Mouse (Mus musculus): ENCODE results near the gene Slc22a21. TPM values are rescaled to one million over a fixed set of nuclear protein-coding genes. Genes with fewer than 3 reads are reported as not detected.

Slc22a21 gene
- polyA plus RNA-seq, 1 experiment from 2014 or later, result 5.2 TPM

DNA sequence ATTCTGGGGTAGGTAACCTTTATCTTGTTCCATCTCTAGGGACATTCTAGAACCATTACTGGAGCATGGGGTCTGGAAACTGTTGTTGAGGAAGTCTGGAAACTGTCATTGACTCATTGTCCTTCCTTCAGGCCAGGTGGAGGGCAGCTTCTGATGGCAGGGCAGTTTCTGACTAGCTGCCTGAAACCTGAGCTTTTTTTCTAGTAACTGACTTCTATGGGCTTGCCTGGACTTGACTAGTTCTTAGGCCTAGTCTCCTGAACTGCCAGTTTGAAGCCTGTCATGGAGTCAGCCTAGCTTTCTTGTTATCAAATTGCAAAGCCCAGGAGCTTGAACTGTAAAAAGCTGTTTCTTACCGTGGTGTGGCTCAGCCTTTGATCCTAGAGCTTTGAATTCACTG is 79.1 kb downstream of the Slc22a21 start:
- Histone ChIP-seq H3K4me2 (replicated peaks; ENCODE audit: low read depth, low read length) (no peak overlapping the region), H3K9me3 (ENCODE audit: control insufficient read depth, low read length) (no peaks in the 10 kb centered on the region), H3K27me3 (ENCODE audit: control insufficient read depth, insufficient read depth, low read length) (no peaks in the 10 kb centered on the region), H3K36me3 (ENCODE audit: control insufficient read depth, insufficient read depth, low read length) (no peaks in the 10 kb centered on the region), H3K4me3 (ENCODE audit: low read length) (no peak overlapping the region), H3K9ac (ENCODE audit: low read depth, low read length) (no peak overlapping the region), H3K4me1 (ENCODE audit: control insufficient read depth, insufficient read depth, low read length) (peaks cover 15% of the 10 kb centered on the region), H3K27ac (ENCODE audit: low read depth, low read length) (no peak overlapping the region)
- no peak for ATAC-seq (ENCODE audit: low FRiP score, low TSS enrichment)
- 46% methylated on average over 1 of the region's 1 CpGs for WGBS

DNA sequence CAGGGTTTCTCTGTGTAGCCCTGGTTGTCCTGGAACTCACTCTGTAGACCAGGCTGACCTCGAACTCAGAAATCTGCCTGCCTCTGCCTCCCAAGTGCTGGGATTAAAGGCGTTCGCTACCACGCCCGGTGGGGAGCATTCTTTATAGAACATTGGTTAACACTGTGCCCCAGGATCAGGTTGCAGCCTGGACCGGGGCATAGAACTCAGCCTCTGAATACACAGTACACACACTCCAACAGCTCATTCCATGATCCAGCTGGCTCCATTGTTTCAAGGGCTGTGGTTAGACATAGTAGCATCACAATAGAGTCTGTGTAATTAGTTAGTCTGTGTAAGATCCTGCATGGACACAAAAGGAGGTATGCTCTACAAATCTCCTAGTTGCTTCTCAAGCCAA is 80.2 kb downstream of the Slc22a21 start:
- WGBS, result 90% methylated on average over 6 of the region's 6 CpGs
- ATAC-seq (ENCODE audit: low FRiP score, low TSS enrichment), result no peak
- Histone ChIP-seq H3K36me3 (ENCODE audit: control insufficient read depth, insufficient read depth, low read length) (no peaks in the 10 kb centered on the region), H3K9me3 (ENCODE audit: control insufficient read depth, low read length) (no peaks in the 10 kb centered on the region), H3K4me3 (ENCODE audit: low read length) (no peak overlapping the region), H3K4me1 (ENCODE audit: control insufficient read depth, insufficient read depth, low read length) (peaks cover 15% of the 10 kb centered on the region), H3K4me2 (replicated peaks; ENCODE audit: low read depth, low read length) (no peak overlapping the region), H3K27me3 (ENCODE audit: control insufficient read depth, insufficient read depth, low read length) (no peaks in the 10 kb centered on the region), H3K27ac (ENCODE audit: low read depth, low read length) (no peak overlapping the region), H3K9ac (ENCODE audit: low read depth, low read length) (no peak overlapping the region)

Other genes starting within 250 kb of the Slc22a21 start
- 9.7 and 13.2 TPM in 2 replicates for gene Irf1, start 210.3 kb downstream of the Slc22a21 start, polyA plus RNA-seq (2014; fragmentation: Nextera tagmentation; extraction: Ambion mirVana)
- 0.44 TPM in 1 of 2 replicates, not detected in the other for gene Gm17334, start 207.1 kb downstream of the Slc22a21 start, polyA plus RNA-seq (2014; fragmentation: Nextera tagmentation; extraction: Ambion mirVana)
- 1.1 TPM in 2 replicates for gene Gm12216, start 121.1 kb downstream of the Slc22a21 start, polyA plus RNA-seq (2014; fragmentation: Nextera tagmentation; extraction: Ambion mirVana)
- gene Slc22a5, start 88.7 kb downstream of the Slc22a21 start, polyA plus RNA-seq (2014; fragmentation: Nextera tagmentation; extraction: Ambion mirVana), result 8.6 and 12.9 TPM in 2 replicates
- 0.99 and 1.4 TPM in 2 replicates for gene Slc22a4, start 47.8 kb upstream of the Slc22a21 start, polyA plus RNA-seq (2014; fragmentation: Nextera tagmentation; extraction: Ambion mirVana)
- 52.1 and 54.6 TPM in 2 replicates for gene Pdlim4, start 88.7 kb upstream of the Slc22a21 start, polyA plus RNA-seq (2014; fragmentation: Nextera tagmentation; extraction: Ambion mirVana)
- gene P4ha2, start 119.8 kb upstream of the Slc22a21 start, polyA plus RNA-seq (2014; fragmentation: Nextera tagmentation; extraction: Ambion mirVana), result 19.3 and 25.1 TPM in 2 replicates

All from kidney, embryonic 14.5 days (tissue).